ENCODE assay signal across 9 mouse cellular contexts in genomic region chr13:41079421-41079780, GRCm38 (mm10). TPM values are rescaled to one million over a fixed set of nuclear protein-coding genes. Genes with fewer than 3 reads are reported as not detected.
DNase-seq lines count a peak whose midpoint lies in the region; ATAC-seq lines count a peak whose summit lies in the region.
"Had no signal": no experiment of that assay in that cellular context is flagged by ENCODE, and none has a peak within 500 bp of the region (broad histone marks: within the 10 kb centered on the region; RNA-seq: fewer than 3 reads in every experiment).

Mak (minus strand) TSS chr13:41079706.

- peak within 1 kb of the TSS; percentile 74 for H3K4me2 ChIP-seq in forebrain, embryonic 16.5 days (ENCODE audit: low read length)
- peak within 1 kb of the TSS; percentile 81 for H3K4me2 ChIP-seq in intestine, embryonic 14.5 days (ENCODE audit: low read length)

- H3K36me3 ChIP-seq in forebrain, embryonic 16.5 days (ENCODE audit: control insufficient read depth, insufficient read depth) = no peaks in the 10 kb centered on the region
- no peaks in the 10 kb centered on the region for H3K36me3 ChIP-seq in intestine, embryonic 14.5 days (ENCODE audit: control insufficient read depth, insufficient read depth, low read length)

- H3K4me1 ChIP-seq in forebrain, embryonic 16.5 days (replicated peaks; ENCODE audit: control insufficient read depth, insufficient read depth, low read length) = peaks cover 15% of the 10 kb centered on the region
- H3K4me1 ChIP-seq in intestine, embryonic 14.5 days (replicated peaks; ENCODE audit: control insufficient read depth, insufficient read depth, low read length) = no peaks in the 10 kb centered on the region

- H3K27me3 ChIP-seq in forebrain, embryonic 16.5 days (replicated peaks; ENCODE audit: control insufficient read depth, insufficient read depth, low read length) = peaks cover 2% of the 10 kb centered on the region; the same call in 1 of the 2 replicates
- H3K27me3 ChIP-seq in intestine, embryonic 14.5 days (replicated peaks; ENCODE audit: control insufficient read depth, insufficient read depth, low read length) = peaks cover 8% of the 10 kb centered on the region

- H3K9me3 ChIP-seq in forebrain, embryonic 16.5 days (ENCODE audit: control insufficient read depth, low read length) = no peaks in the 10 kb centered on the region
- H3K9me3 ChIP-seq in intestine, embryonic 14.5 days (ENCODE audit: control insufficient read depth, low read length) = no peaks in the 10 kb centered on the region

- peak within 1 kb of the TSS; percentile 55 for H3K9ac ChIP-seq in forebrain, embryonic 16.5 days (replicated peaks; ENCODE audit: low read depth, low read length)
- peak within 1 kb of the TSS; percentile 43 for H3K9ac ChIP-seq in intestine, embryonic 14.5 days (ENCODE audit: low read length)

- DNase-seq in R1 (ENCODE audit: low read depth, low spot score) = peak; percentile 91
- DNase-seq in cerebellum, adult 11-12 months = peak; percentile 8
- DNase-seq in intestine, embryonic 14.5 days (ENCODE audit: low spot score) = peak; percentile 90
- DNase-seq in left cerebral cortex, postnatal 14 days (ENCODE audit: low spot score in 2 of 2) = peak; percentile 50 to 71
- DNase-seq in right cerebral cortex, postnatal 36 days (ENCODE audit: low spot score in 2 of 2) = peak; percentile 58 to 62
- DNase-seq in yolk sac, embryonic 10.5 days (ENCODE audit: low spot score) = peak; percentile 75

- intact Hi-C loops in left cerebral cortex, postnatal 14 days (cut with DNase I) = no loop called here

- H3K27ac ChIP-seq in forebrain, embryonic 16.5 days (ENCODE audit: low read length) = no peak within 1 kb of the TSS
- H3K27ac ChIP-seq in intestine, embryonic 14.5 days (ENCODE audit: low read depth) = no peak within 1 kb of the TSS

- peak; percentile 94 for ATAC-seq in forebrain, embryonic 16.5 days
- ATAC-seq in intestine, embryonic 14.5 days (replicated peaks; ENCODE audit: low FRiP score, low TSS enrichment, low read depth) = peak; percentile 90
- peak; percentile 97 for ATAC-seq in megakaryocyte-erythroid progenitor cell, adult 5-6 weeks (replicated peaks; ENCODE audit: low FRiP score, low TSS enrichment, poor library complexity, severe bottlenecking)

- H3K4me3 ChIP-seq in forebrain, embryonic 16.5 days (replicated peaks; ENCODE audit: low read length) = peak within 1 kb of the TSS; percentile 49
- peak within 1 kb of the TSS; percentile 43 for H3K4me3 ChIP-seq in intestine, embryonic 14.5 days (ENCODE audit: low read depth, low read length)

- WGBS in forebrain, embryonic 16.5 days = under 1% methylated on average over 40 of the region's 40 CpGs
- under 1% methylated on average over 39 of the region's 40 CpGs for WGBS in intestine, embryonic 14.5 days

RNA-seq across cellular contexts. Expression of gene Mak, which starts in this region (rescaled TPM):
- polyA plus RNA-seq in forebrain, embryonic 16.5 days (2015; fragmentation: Nextera tagmentation; extraction: Ambion mirVana) = 1.6 and 2.1 TPM in 2 replicates
- polyA plus RNA-seq in intestine, embryonic 14.5 days (2014; fragmentation: Nextera tagmentation; extraction: Ambion mirVana) = 0.26 and 0.39 TPM in 2 replicates
- 1 to 10 TPM; 1.4 to 2.0 TPM for total RNA-seq in left cerebral cortex, postnatal 14 days (2021)
- total RNA-seq in megakaryocyte-erythroid progenitor cell, adult 5-6 weeks (2014; fragmentation: Nextera tagmentation) = not detected in 2 replicates
- total RNA-seq in megakaryocyte-erythroid progenitor cell, adult 5-6 weeks (2017) = not detected in 2 replicates
- total RNA-seq: gastrocnemius, postnatal 4 days had no signal

Comparison
In these comparisons a context has a peak if more than half of its experiments do, and no peak if none do; other contexts are left out.
1. Peak in DNase-seq, ATAC-seq, H3K4me3 ChIP-seq, H3K9ac ChIP-seq and H3K4me2 ChIP-seq in intestine, embryonic 14.5 days; RNA of the gene not detected or under 1 TPM.
2. Peak in ATAC-seq in megakaryocyte-erythroid progenitor cell, adult 5-6 weeks; RNA of the gene not detected or under 1 TPM.
3. DNase-seq: peak in every context shown above with its lines; median percentile 91 in R1; 90 in intestine, embryonic 14.5 days; 75 in yolk sac, embryonic 10.5 days; 60 in left cerebral cortex, postnatal 14 days; 60 in right cerebral cortex, postnatal 36 days; 8 in cerebellum, adult 11-12 months.